Comparison of ENCODE assay signal across 9 mouse cellular contexts in the genomic region with DNA sequence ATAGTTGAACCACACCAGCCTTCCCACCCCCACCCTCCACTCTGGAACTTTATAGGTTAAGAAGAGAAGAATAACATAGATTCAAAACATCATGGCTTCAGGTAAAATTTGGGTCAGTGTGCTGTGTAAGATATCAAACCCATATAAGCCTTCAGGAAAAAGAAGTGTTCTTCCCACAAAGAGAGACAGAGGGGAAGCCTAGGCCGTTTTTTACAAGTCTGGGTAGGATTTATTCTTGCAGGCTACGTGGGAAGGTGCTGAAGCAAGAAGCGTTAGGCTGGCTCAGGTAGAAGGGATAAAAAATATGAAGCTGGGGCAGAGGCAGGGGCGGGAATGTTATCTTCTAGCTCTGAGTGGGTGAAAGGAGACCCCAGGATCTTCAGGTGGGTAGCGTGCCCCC.
DNase-seq lines count a peak whose midpoint lies in the region; ATAC-seq lines count a peak whose summit lies in the region.
"Had no signal": no experiment of that assay in that cellular context is flagged by ENCODE, and none has a peak within 500 bp of the region (broad histone marks: within the 10 kb centered on the region; RNA-seq: fewer than 3 reads in every experiment).

No protein-coding gene starts in this region.

- no peaks in the 10 kb centered on the region for H3K27me3 ChIP-seq in embryonic facial prominence, embryonic 12.5 days
- H3K27me3 ChIP-seq in forebrain, embryonic 10.5 days (ENCODE audit: poor library complexity, severe bottlenecking) = peaks cover 31% of the 10 kb centered on the region
- no peaks in the 10 kb centered on the region for H3K27me3 ChIP-seq in hindbrain, embryonic 16.5 days (replicated peaks; ENCODE audit: control insufficient read depth, insufficient read depth, low read length)
- no peaks in the 10 kb centered on the region for H3K27me3 ChIP-seq in midbrain, embryonic 16.5 days (ENCODE audit: control insufficient read depth, insufficient read depth, low read depth, low read length)
- H3K27me3 ChIP-seq: lung, embryonic 15.5 days had no signal

- DNase-seq in forebrain, embryonic 10.5 days (ENCODE audit: extremely low spot score, low spot score) = no peak
- DNase-seq in adrenal gland, adult 18-20 months (ENCODE audit: low spot score in 2 of 2) = no peak
- DNase-seq in cerebellum, postnatal 10 days = no peak
- no peak for DNase-seq in layer of hippocampus, adult 8-10 months (ENCODE audit: low spot score in 2 of 2)
- DNase-seq: right cerebral cortex, postnatal 14 days had no signal

- no peak overlapping the region for H3K9ac ChIP-seq in embryonic facial prominence, embryonic 12.5 days
- peak overlapping the region; percentile 59 for H3K9ac ChIP-seq in hindbrain, embryonic 16.5 days (ENCODE audit: low read depth, low read length)
- H3K9ac ChIP-seq in midbrain, embryonic 16.5 days (ENCODE audit: low read depth, low read length) = peak overlapping the region; percentile 47; the same call in 1 of the 2 replicates
- H3K9ac ChIP-seq: lung, embryonic 15.5 days had no signal

- no peaks in the 10 kb centered on the region for H3K36me3 ChIP-seq in embryonic facial prominence, embryonic 12.5 days
- no peaks in the 10 kb centered on the region for H3K36me3 ChIP-seq in forebrain, embryonic 10.5 days (replicated peaks)
- H3K36me3 ChIP-seq in hindbrain, embryonic 16.5 days (ENCODE audit: control insufficient read depth, insufficient read depth, low read length) = no peaks in the 10 kb centered on the region
- H3K36me3 ChIP-seq in midbrain, embryonic 16.5 days (ENCODE audit: control insufficient read depth, insufficient read depth, low read length) = no peaks in the 10 kb centered on the region
- H3K36me3 ChIP-seq: lung, embryonic 15.5 days had no signal

- H3K27ac ChIP-seq in embryonic facial prominence, embryonic 12.5 days = no peak overlapping the region; the same call in 1 of the 2 replicates
- H3K27ac ChIP-seq in forebrain, embryonic 10.5 days = peak overlapping the region; percentile 90
- H3K27ac ChIP-seq in hindbrain, embryonic 16.5 days (ENCODE audit: low read depth, low read length) = peak overlapping the region; percentile 55
- H3K27ac ChIP-seq in midbrain, embryonic 16.5 days (ENCODE audit: low read length) = peak overlapping the region; percentile 75
- H3K27ac ChIP-seq: lung, embryonic 15.5 days had no signal

- peak overlapping the region; percentile 47 for H3K4me2 ChIP-seq in embryonic facial prominence, embryonic 12.5 days (replicated peaks)
- no peak overlapping the region; the same call in 1 of the 2 replicates for H3K4me2 ChIP-seq in hindbrain, embryonic 16.5 days (ENCODE audit: low read length)
- peak overlapping the region; percentile 51 for H3K4me2 ChIP-seq in midbrain, embryonic 16.5 days (ENCODE audit: low read length)

- H3K4me3 ChIP-seq in embryonic facial prominence, embryonic 12.5 days = peak overlapping the region; percentile 4; the same call in 1 of the 2 replicates
- H3K4me3 ChIP-seq in forebrain, embryonic 10.5 days = peak overlapping the region; percentile 37
- H3K4me3 ChIP-seq in hindbrain, embryonic 16.5 days (ENCODE audit: low read length) = no peak overlapping the region
- no peak overlapping the region for H3K4me3 ChIP-seq in midbrain, embryonic 16.5 days (ENCODE audit: low read depth, low read length)

- WGBS in embryonic facial prominence, embryonic 12.5 days = 16% methylated on average over 5 of the region's 5 CpGs
- WGBS in forebrain, embryonic 10.5 days = 19% methylated on average over 5 of the region's 5 CpGs
- WGBS in hindbrain, embryonic 16.5 days = 21% methylated on average over 5 of the region's 5 CpGs
- 10% methylated on average over 5 of the region's 5 CpGs for WGBS in midbrain, embryonic 16.5 days

- no peak for ATAC-seq in embryonic facial prominence, embryonic 12.5 days (ENCODE audit: insufficient number of reproducible peaks, insufficient read depth, low FRiP score, low TSS enrichment)
- ATAC-seq in hindbrain, embryonic 16.5 days = no peak
- no peak for ATAC-seq in midbrain, embryonic 16.5 days

- H3K4me1 ChIP-seq in embryonic facial prominence, embryonic 12.5 days = peaks cover 16% of the 10 kb centered on the region
- peaks cover 49% of the 10 kb centered on the region for H3K4me1 ChIP-seq in forebrain, embryonic 10.5 days
- peaks cover 24% of the 10 kb centered on the region for H3K4me1 ChIP-seq in hindbrain, embryonic 16.5 days (ENCODE audit: control insufficient read depth, insufficient read depth, low read depth, low read length)
- peaks cover 27% of the 10 kb centered on the region for H3K4me1 ChIP-seq in midbrain, embryonic 16.5 days (ENCODE audit: control insufficient read depth, insufficient read depth, low read length)

- no peaks in the 10 kb centered on the region for H3K9me3 ChIP-seq in embryonic facial prominence, embryonic 12.5 days
- no peaks in the 10 kb centered on the region for H3K9me3 ChIP-seq in forebrain, embryonic 10.5 days
- H3K9me3 ChIP-seq in hindbrain, embryonic 16.5 days (ENCODE audit: control insufficient read depth, low read length) = no peaks in the 10 kb centered on the region
- no peaks in the 10 kb centered on the region for H3K9me3 ChIP-seq in midbrain, embryonic 16.5 days (replicated peaks; ENCODE audit: control insufficient read depth, low read length, poor library complexity, severe bottlenecking)
- H3K9me3 ChIP-seq: lung, embryonic 15.5 days had no signal

Comparison
In these comparisons a context has a peak if more than half of its experiments do, and no peak if none do; other contexts are left out.
1. H3K4me3 ChIP-seq: peak in embryonic facial prominence, embryonic 12.5 days (single experiment) and forebrain, embryonic 10.5 days (single experiment); none in hindbrain, embryonic 16.5 days (single experiment) and midbrain, embryonic 16.5 days (single experiment).